Mouse (Mus musculus): Measurements from ENCODE around the gene Gm47841.

Gene Gm47841

DNA sequence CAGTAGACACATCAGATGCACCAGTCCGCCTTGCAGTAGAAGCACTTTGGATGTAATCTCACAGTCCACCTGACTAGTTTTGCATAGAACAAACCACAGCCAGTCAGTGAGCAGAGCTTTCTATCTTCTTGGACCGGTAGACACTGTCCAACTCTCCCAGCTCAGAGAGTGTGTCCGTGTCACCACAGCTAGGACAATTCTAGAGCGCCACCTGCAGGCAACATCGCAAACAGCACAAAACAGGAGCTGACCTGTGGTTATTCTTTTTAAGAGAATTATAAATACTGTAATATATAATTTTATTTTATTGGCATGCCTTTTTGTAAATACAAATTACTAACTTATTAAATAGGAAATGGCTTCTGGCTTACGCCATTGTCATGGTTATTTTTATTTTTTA lies 4.6 kb downstream of the Gm47841 start:
- DNase-seq (ENCODE audit: low spot score): peak; percentile 52

DNA sequence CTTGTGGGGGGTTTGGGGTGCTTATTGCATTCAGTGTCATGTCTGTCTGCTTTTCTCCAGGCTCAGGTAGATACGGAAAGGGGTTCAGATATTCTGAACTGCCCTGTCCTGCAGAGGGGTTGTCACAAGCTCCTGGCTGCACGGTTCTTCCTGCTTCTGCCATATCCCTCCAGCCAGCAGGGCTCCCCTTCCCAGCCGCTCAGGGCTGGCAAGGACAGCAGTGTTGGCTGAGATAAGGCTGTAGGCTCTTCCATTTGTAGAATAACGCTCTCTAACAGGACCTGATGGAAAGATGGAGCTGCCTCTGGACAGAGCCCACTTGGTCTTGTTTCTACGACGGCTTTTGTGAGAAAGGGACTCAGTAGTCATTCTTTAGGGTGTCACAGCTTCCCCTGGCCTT lies 5.2 kb downstream of the Gm47841 start:
- no peak for DNase-seq (ENCODE audit: low spot score)

GRCm38 (mm10) chr15:101039651-101040050 lies 7.5 kb downstream of the Gm47841 start:
- no peak for DNase-seq (ENCODE audit: low spot score)

GRCm38 (mm10) chr15:101028960-101029359 lies 18.2 kb downstream of the Gm47841 start:
- DNase-seq (ENCODE audit: low spot score): no peak

DNA sequence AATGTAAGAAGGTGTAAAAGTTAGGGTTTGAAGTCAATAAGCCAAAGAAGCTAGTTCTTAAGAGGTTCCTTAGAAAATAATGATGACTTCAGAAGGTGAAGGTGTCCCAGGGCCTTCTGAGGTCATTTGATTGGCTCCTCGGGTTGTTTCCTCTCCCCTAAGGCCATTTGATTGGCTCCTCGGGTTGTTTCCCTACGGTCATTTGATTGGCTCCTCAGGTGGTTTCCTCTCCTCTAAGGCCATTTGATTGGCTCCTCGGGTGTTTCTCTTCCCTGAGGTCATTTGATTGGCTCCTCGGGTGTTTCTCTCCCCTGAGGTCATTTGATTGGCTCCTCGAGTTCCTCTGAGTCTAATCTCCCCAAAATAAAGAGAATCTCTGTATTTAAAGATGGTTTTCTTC lies 35.8 kb downstream of the Gm47841 start:
- no peak for DNase-seq (ENCODE audit: low spot score)

DNA sequence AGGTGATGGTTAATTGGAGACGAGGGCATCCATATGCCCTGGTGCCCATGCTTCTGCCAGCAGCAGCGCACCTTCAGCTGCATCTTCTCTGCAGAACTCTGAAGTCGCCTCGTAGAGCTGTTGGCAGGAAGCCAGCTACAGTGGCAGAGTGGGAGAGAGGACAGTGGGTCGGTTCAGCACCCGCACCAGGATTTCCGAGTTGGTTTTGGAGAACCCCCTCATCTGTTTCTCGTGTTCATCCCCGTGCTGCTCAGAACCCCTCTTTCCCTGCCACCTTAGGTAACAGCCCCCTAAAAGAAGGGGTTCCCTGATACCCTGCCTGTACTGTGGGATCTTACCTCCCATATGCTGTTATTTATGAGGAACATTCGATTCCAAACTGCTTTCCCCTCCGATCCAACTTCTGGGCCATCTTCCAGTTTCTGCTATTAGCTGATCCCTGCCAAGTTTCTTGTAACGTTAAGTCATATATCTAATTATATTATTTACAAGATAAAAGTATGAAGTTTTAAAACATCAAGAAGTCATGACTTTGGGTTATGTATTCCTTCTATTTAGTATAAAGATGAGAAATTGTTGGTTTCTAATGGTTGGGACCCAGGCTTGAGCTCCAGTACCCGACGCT lies 38.7 kb downstream of the Gm47841 start:
- DNase-seq (ENCODE audit: low spot score): no peak

- DNase-seq (ENCODE audit: low spot score): no peak
These were observed 40.0 kb downstream of the Gm47841 start for GRCm38 (mm10) chr15:101007236-101007635.

- DNase-seq (ENCODE audit: low spot score): peak; percentile 60
These were observed 40.8 kb downstream of the Gm47841 start for GRCm38 (mm10) chr15:101006251-101007040.

DNA sequence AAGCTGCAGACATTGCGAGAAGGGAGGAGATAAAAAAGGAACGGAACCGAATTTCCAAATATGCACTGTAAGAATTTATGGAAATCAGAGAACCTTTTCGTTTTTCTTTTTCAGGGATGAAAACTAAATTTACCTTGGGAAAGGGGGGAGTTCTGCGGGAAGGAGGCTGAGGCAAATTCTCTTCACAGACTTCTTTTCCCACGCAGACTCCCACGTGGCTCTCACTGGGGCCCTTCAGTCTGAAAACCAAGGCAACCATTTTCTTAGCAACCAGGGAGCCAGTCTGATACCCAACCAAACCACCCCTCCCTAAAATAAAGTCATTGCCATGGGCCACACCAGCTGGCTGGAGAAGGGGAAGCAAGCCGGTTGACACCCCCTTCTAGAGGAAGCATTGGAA lies 41.5 kb downstream of the Gm47841 start:
- DNase-seq (ENCODE audit: low spot score): no peak

DNA sequence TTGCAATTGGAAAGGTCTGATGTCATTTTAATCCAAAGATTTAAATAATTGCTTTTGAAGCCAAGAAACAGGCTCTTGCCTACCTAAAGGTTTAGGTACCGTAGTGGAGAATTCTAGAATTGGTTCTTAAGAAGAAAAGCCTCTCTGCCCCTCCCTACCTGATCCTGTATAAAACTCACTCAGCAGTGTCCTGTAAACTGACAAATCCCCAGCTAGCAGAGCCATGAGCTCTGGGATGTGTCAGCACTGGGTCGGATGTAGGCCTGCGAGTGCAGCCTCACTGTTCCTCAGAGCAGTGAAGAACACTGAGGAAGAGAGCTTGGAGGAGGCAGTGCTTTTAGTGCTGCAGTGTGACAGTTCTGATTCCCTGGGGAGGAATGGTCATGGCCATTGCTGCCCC lies 42.7 kb downstream of the Gm47841 start:
- DNase-seq (ENCODE audit: low spot score): no peak

DNA sequence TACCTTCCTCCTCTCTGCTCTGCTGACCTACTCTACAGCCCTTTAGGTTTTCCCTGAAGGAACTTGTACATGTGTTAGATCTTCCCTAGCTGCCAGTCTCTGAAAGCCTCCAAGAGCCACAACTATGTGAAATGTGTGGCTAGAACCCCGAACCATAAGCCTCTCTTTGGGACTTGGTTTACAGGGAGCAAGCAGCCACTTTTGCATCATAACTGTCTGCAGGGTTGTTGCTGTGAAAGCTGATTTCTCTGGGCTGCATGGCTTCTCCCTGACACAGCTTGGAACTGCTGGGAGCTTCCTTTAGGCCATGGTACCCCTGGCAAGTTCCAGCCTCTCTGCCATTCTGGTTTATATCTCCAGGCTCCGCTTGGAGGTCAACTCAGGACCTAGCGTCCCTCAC lies 44.7 kb downstream of the Gm47841 start:
- DNase-seq (ENCODE audit: low spot score): no peak

GRCm38 (mm10) chr15:101001685-101002084 lies 45.5 kb downstream of the Gm47841 start:
- DNase-seq (ENCODE audit: low spot score): no peak

DNA sequence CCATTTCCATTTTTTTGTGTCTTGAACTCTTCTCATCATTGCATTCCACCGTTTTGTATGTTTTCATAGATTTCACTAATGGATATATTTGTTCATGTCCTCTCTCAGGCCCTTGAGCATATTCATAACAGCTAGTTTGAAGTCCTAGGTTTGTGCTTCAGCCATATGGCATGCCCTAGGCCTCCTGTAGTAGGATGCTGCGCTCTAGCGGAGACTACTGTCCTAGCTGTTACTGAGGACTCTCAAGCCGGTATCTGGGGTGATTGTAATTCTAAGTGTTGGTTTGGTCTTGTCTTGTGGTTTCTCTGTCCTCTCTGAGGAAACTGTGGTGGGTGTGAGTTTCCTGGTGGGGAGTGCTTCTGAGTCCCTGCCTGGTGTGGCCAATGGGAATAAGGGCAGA lies 50.1 kb downstream of the Gm47841 start:
- DNase-seq (ENCODE audit: low spot score): peak; percentile 7

Measured in yolk sac, embryonic 10.5 days (tissue).